Mouse (Mus musculus): Measurements from ENCODE around the gene Slc16a3.

Slc16a3 gene

GRCm38 (mm10) chr11:120948861-120949851 is 876 bp downstream of the Slc16a3 start:
- DNase-seq (ENCODE audit: low read depth, low spot score) = peak; percentile 64

- no peak for DNase-seq (ENCODE audit: low read depth, low spot score)
Measured at GRCm38 (mm10) chr11:120949863-120950262, 1.6 kb downstream of the Slc16a3 start.

DNA sequence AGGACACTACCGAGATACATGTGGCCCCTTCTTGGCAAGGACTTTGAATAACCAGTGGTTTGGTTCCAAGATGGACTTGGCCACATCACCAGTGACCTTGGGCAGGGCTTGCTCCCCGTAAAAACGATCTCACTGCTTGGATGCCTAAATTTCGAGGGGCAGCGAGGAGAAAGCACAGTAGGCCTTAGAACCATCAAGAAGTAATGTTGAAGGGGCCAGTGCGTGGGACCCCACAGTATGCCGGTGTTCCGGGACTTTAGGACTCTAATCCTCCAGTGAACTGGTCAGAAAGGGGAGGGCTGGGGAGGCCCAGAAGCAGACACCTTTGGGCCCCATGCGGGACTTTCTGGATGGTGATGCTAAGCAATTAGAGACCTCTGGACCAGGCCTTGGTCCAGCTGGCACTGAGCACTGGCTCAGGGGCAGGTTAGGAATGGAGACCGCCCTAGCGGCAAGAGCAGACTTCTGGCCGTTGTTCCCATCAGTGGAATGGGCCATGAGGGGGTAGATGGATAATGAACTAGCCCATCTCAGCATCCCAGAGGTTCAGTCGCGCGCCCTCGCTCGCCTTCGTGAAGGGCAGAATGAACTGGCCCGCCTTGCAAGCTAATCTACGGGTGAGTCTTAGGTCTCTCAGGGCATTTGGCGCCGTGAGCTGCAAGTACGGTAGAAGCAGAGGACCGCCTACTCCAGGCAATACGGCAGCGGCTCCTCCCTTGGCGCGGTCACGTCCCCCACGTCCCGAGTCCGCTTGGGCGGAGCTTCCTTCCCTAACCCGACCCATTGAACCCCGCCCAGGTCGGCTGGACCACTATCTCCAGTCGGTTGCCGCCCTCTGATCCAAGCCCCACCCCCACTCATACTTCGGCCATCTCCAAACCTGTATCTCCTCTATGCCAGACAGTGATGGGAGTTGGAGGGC is 2.3 kb downstream of the Slc16a3 start:
- DNase-seq (ENCODE audit: low read depth, low spot score) = peak; percentile 82

DNA sequence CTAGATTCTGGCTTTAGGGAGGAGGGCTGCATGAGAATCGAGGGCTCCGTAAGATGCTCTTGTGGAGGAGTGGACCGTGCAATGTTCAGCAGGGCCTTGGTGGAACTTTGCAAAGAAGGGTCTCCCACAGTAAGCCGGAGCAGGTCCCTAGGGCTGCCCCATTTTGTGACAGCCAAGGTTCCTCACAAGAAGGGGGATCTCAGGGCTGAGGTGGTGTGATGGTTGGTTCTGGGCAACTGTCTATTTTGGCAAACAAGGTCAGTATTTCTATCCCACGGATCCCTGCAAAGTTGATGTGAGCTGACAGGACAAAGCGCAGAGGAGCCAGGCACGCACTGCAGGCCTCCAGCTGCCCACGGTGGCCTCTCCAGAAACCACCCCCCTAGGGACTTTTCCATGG is 3.0 kb downstream of the Slc16a3 start:
- DNase-seq (ENCODE audit: low read depth, low spot score) = no peak

DNA sequence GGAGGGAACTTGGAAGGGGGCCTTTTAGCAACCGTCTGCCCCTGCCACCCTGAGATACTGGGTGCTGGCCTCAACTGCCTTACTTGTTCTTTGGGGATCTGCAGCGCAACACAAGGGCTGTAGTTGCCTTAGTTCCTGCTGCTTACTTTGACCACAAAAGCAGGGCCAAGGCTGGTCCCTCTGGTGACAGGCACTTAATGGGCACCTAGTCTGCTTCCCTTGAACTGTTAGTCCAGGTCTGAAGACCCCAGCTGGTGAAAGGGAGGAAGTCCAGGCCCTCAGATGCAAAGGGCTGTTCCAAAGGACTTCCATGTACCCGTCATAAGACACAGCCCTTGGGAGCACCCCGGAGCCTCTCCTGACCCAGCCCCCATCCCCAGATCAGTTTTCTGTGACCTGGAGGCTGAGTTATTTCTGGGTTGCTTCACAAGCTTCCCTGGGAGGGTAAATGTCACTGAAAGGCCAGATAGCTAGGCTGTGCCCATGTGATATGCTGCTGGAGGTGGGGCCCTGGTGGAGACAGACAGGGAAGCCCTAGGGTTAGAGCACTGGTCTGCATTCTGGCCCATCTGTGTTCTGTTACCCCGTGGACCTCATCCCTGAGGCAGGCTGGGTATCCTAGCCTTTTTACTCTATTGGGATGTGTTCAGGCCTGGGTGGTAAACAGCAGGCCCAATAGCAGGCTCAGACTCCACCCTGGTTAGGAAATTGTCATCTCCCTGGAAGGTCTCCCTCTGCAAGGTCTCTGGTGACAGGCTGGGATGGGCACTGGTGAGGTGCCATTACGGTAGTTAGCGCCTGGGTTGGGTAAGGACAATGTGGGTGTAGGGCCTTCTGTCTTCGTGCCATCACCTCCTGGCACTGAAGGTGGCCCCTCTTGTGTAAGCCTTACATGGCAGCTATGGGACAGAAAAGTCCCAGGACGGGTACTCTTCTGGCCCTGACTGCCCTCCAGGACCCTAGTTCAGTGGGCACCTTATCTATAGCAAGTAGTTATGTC is 3.8 kb downstream of the Slc16a3 start:
- no peak for DNase-seq (ENCODE audit: low read depth, low spot score)

DNA sequence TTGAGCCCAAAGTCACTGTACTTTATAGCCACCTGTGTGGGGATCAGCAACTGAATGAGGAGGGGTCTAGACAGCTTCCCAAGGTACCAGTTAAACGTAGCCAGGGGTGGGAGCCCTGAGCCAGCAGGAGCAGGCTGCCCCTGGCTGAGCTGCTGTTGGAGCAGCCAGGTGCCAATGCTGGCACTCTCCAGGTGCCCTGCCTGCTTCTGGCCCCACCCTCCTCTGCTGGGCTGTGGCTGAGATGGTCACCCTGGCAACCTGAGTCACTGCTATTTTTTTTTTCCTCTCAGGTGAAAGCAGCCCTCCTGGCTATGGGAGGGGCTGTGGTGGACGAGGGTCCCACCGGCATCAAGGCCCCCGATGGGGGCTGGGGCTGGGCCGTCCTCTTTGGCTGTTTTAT is 6.7 kb downstream of the Slc16a3 start:
- DNase-seq (ENCODE audit: low read depth, low spot score) = no peak

GRCm38 (mm10) chr11:120955701-120956100 is 7.4 kb downstream of the Slc16a3 start:
- no peak for DNase-seq (ENCODE audit: low read depth, low spot score)

DNA sequence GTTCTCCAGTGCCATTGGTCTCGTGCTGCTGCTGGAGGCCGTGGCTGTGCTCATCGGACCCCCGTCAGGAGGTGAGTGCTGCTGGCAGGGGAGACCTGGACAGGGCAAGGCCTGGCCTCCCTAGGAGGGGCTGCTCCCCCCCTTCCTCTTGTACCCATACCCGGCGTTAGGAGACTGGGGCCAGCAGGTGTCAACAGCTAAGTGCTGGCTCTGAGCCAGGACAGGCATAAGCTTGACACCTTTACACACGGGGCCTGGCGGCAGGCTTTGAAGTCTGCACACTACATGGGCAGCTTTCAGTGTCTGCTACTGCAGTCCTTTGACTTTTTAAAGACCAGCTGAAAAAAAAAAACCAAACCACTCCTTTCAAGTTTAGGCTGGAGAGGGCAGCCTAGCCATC is 8.8 kb downstream of the Slc16a3 start:
- no peak for DNase-seq (ENCODE audit: low read depth, low spot score)

GRCm38 (mm10) chr11:120957731-120958257 is 9.5 kb downstream of the Slc16a3 start:
- no peak for DNase-seq (ENCODE audit: low read depth, low spot score)

DNA sequence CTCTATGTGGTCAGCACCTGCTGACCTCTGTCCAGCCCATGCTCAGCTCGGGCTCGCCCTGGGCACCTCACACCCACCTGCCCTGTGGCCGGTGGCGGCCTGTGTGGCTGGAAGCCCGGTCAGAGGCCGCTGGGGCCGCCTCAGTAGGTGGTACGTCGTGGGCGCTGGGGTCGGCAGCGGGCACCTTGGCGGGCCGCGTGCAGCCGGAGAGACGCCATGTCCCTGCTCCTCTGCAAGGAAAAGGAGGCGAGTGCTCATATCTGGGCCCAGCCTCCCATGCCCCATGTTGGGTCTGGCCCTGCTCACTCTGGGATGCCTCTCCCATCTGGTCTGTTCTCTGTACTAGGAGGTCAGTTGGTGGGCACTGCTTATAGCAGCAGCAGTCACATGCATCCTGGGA is 10.8 kb downstream of the Slc16a3 start:
- DNase-seq (ENCODE audit: low read depth, low spot score) = no peak

- no peak for DNase-seq (ENCODE audit: low read depth, low spot score)
Measured at GRCm38 (mm10) chr11:120959564-120959963, 11.3 kb downstream of the Slc16a3 start.

DNA sequence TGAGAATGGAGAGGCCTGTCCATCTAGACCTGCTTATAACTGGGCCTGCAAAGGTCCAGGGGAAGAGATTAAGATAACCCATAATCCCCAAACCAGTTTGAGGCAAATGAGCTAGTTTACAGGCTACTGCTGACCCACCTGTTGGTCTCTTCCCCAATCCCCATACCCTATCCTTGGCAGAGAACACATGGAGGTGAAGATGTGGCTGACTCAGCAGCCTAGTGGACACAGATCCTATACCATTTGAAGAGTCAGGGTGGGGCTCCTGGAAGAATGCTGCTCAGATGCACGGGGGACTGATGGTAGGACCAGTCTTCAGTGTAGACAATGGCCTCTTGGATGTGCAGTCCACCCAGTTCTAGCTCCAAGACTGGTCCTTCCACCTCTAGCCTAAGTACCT is 12.0 kb downstream of the Slc16a3 start:
- DNase-seq (ENCODE audit: low read depth, low spot score) = no peak

DNA sequence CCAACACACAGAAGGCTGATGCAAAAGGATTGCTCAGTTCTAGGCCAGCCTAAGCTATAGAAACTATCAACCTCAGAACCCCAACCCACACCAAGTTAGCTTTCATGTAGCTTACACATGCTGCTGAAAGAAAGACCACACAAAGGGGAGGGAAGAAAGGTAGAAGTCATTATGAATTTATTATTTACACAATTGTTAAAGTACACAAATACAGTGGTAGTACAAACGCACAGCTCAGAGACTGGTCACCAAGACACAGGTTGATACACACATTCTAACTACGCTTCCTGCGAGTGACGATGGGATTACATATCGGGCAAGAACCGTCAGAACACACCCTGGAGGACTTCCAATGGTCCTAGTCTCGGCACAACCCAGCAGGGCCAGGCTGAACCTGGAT is 13.3 kb downstream of the Slc16a3 start:
- DNase-seq (ENCODE audit: low read depth, low spot score) = no peak

DNA sequence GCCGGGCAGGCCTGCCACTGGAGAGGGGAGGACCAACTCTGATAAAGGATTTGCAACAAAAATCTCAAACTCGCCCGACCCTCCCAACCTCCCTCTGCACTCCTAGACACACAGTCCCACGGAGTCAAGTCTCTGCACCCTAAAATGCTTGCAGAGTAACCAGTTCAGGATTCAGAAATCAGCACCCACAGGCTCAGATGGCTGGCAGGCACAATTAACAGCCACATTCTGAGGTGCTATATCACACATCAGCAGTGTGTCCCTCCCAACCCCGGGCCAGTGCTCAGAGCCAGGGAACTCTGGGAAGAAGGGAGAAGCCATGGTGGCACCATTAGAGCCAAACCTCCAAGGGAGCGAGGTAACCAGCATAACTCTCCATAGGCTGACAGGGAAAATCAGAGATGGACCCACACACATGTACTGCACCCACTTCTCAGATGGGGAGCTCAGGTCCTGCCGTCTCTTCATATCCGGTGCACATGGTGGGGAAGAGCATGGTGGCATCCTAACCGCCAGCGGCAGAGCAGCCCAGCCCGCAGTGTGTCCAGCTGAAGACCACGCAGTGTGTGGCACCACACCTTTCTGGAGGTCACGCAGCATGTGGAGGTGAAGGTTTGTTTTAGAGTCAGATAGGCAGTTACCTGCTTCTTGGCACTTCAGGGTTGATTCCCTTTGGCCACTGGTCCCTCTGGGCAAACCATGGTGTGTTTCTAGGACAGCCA is 13.9 kb downstream of the Slc16a3 start:
- no peak for DNase-seq (ENCODE audit: low read depth, low spot score)

GRCm38 (mm10) chr11:120962909-120963308 is 14.6 kb downstream of the Slc16a3 start:
- no peak for DNase-seq (ENCODE audit: low read depth, low spot score)

DNA sequence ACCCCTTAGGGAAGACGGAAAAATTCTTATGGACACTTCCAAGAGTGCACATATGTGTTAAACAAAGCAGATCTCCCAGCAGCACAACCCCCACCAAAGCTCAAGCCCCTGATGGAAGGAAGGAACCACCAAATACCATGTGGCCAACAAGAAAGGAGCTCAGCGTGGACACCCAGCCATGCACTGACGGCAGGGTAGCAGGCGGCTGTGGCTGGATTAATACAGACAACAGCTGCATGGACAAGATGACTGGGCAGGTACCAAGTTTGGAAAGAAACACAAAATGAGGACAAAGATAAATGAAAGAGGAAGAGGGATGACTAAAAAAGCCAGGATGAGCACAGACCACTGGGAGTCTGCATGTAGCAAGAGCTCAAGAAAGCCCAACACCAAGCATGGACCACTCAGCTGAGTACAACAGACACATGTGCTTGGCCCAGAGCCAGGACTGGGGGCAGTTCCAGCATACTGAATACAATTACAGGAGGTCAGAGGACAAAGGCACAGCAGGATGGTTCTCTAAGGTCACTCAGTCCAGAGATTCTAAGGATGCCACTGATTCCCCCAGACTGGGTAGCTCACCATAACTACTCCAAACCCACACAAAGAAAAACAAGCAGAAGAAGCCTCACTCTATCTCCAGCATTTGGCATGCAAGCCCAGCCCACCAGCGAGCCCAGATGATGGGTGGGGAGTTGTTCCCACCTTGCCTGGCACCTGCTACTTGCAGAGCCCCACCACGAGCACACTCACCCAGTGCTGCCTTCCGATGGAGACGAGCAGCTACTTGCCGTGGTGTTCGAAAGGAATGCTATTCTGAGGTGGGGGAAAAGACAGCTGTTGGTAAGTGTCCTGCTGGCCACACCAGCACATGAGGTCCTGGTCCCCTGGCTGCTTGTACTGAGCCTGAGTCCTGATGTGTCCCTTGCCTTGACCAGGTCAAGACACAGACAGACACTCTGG is 16.2 kb downstream of the Slc16a3 start:
- no peak for DNase-seq (ENCODE audit: low read depth, low spot score)

DNA sequence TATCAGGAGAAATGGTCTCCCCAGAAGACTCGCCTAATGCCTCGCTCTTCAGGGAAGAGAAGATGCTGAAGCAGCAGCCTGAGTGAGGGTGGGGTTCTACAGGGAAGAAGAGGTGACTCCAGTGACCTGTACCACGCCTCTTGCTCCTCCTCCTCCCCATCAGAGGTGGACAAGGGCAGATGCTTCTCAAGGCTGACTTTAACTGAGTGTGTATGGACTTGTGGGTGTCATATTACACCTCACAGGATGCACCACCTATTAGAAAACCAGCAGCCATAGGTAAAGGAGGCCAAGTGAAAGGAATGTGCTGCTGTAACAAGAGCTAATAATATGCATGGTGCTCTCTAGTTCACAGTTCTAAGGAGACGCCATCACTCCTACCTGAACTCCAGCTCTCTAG is 17.3 kb downstream of the Slc16a3 start:
- DNase-seq (ENCODE audit: low read depth, low spot score) = no peak

DNA sequence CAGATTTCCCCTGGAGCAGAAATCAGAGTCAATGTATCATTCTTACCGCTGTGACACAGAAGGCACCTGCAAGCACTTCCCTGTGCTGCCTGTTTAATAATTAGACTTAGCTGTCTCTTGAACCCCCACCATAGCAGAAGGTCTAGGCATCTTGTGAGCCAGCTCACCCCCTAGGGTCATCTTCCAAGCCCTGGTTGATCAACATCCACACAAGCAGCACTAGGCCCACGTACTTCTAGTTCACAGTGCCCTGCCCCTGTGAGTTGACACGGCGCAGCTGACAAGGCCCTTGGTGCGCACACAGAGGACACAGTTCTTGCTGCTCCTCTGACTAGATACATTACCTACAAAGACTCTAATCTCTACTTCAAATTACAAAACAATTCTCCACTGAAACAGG is 21.5 kb downstream of the Slc16a3 start:
- DNase-seq (ENCODE audit: low read depth, low spot score) = no peak

GRCm38 (mm10) chr11:120971237-120971636 is 23.0 kb downstream of the Slc16a3 start:
- DNase-seq (ENCODE audit: low read depth, low spot score) = no peak
